ENCODE assay signal across 9 mouse cellular contexts in the genomic region with DNA sequence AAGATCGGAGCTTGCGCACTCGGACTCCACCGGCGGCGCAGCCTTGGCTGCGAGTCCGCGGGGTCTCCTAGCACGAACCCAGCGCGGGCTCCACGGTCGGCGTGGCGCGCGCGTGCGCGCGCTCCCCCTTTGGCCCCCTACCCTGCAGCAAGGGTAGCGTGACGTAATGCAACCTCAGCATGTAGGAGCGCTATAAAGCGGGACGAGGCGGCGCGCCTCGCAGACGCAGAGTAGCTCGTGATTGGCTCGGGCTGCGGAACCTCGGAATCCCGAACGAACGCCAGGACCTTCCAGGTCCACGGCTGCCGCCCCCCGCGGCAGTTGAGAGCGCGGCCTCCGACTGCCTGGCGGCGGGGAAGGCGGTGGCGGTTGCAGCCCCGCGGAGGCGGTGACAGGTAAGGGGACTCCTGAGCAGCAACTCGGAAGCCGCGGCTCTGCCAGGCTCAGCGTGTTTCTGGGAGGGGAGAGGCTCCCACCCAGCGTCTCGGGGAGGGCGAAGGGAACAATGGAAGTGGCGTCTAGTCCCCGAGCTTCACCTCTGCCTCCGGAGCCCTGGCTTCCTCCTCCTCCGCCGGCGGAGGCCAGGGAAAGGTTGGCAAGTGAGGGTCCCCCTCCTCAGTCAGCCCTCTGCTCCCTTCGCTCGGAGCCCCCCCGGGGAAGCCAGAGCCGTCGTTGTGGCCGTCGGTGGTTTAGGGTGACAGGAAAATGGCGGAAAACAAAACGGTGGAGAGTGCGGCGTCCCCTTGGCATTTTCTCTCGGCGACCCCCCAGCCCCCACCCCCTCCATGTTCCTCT. TPM values are rescaled to one million over a fixed set of nuclear protein-coding genes. Genes with fewer than 3 reads are reported as not detected.
DNase-seq lines count a peak whose midpoint lies in the region; ATAC-seq and TF ChIP-seq lines count a peak whose summit lies in the region.
"Had no signal": no experiment of that assay in that cellular context is flagged by ENCODE, and none has a peak within 500 bp of the region (broad histone marks: within the 10 kb centered on the region; RNA-seq: fewer than 3 reads in every experiment).

A gene (plus strand): TSS at position 16 of the 795 bp plus-strand sequence.

- H3K27me3 ChIP-seq in embryonic facial prominence, embryonic 14.5 days (replicated peaks; ENCODE audit: control insufficient read depth, insufficient read depth, low read length), result no peaks in the 10 kb centered on the region
- H3K27me3 ChIP-seq in heart, postnatal 0 days (ENCODE audit: control insufficient read depth, insufficient read depth, low read length), result no peaks in the 10 kb centered on the region
- peaks cover 11% of the 10 kb centered on the region for H3K27me3 ChIP-seq in liver, embryonic 14.5 days (ENCODE audit: control insufficient read depth, insufficient read depth, low read length)
- no peaks in the 10 kb centered on the region for H3K27me3 ChIP-seq in neural tube, embryonic 15.5 days (replicated peaks)

- no peaks in the 10 kb centered on the region for H3K9me3 ChIP-seq in embryonic facial prominence, embryonic 14.5 days (ENCODE audit: control insufficient read depth, low read length)
- no peaks in the 10 kb centered on the region for H3K9me3 ChIP-seq in heart, postnatal 0 days (replicated peaks; ENCODE audit: control insufficient read depth, low read length)
- no peaks in the 10 kb centered on the region for H3K9me3 ChIP-seq in liver, embryonic 14.5 days (ENCODE audit: control insufficient read depth, low read length)
- no peaks in the 10 kb centered on the region for H3K9me3 ChIP-seq in neural tube, embryonic 15.5 days (replicated peaks)

- peak; percentile 10 for DNase-seq in gastrocnemius, postnatal 14 days
- DNase-seq in gastrocnemius, postnatal 25 days, result no peak
- peak; percentile 95 for DNase-seq in embryonic facial prominence, embryonic 14.5 days (ENCODE audit: low spot score)
- peak; percentile 64 for DNase-seq in heart, postnatal 0 days (ENCODE audit: low spot score)
- peak; percentile 30 to 65 for DNase-seq in kidney, postnatal 25 days
- DNase-seq in liver, embryonic 14.5 days (ENCODE audit: low read depth in 3 of 3, low spot score in 3 of 3), result peak in 2 of 3 experiments; percentile 3 to 6
- DNase-seq in thymus, postnatal 4 days, result peak; percentile 66

- H3K9ac ChIP-seq in embryonic facial prominence, embryonic 14.5 days (ENCODE audit: low read depth, low read length), result peak within 1 kb of the TSS; percentile 75
- H3K9ac ChIP-seq in heart, postnatal 0 days (replicated peaks; ENCODE audit: low read depth, low read length), result peak within 1 kb of the TSS; percentile 69
- no peak within 1 kb of the TSS for H3K9ac ChIP-seq in liver, embryonic 14.5 days (replicated peaks)
- H3K9ac ChIP-seq in neural tube, embryonic 15.5 days (replicated peaks), result peak within 1 kb of the TSS; percentile 68

- WGBS in embryonic facial prominence, embryonic 14.5 days, result 20% methylated on average over 18 of the region's 79 CpGs
- 18% methylated on average over 61 of the region's 79 CpGs for WGBS in heart, postnatal 0 days
- WGBS in liver, embryonic 14.5 days (ENCODE audit: insufficient replicate concordance), result 14% methylated on average over 76 of the region's 79 CpGs
- 21% methylated on average over 68 of the region's 79 CpGs for WGBS in neural tube, embryonic 15.5 days

- intact Hi-C loops in gastrocnemius, postnatal 14 days (cut with DNase I; ENCODE audit: low total_unique reads), result no loop called here

- H3K27ac ChIP-seq in embryonic facial prominence, embryonic 14.5 days (replicated peaks; ENCODE audit: low read depth, low read length), result peak within 1 kb of the TSS; percentile 75
- H3K27ac ChIP-seq in heart, postnatal 0 days (ENCODE audit: low read depth), result peak within 1 kb of the TSS; percentile 55
- no peak within 1 kb of the TSS for H3K27ac ChIP-seq in liver, embryonic 14.5 days
- H3K27ac ChIP-seq in neural tube, embryonic 15.5 days (replicated peaks), result peak within 1 kb of the TSS; percentile 87

- no peaks in the 10 kb centered on the region for H3K36me3 ChIP-seq in embryonic facial prominence, embryonic 14.5 days (ENCODE audit: control insufficient read depth, insufficient read depth, low read length)
- no peaks in the 10 kb centered on the region for H3K36me3 ChIP-seq in heart, postnatal 0 days (replicated peaks; ENCODE audit: control insufficient read depth, insufficient read depth, low read length)
- no peaks in the 10 kb centered on the region for H3K36me3 ChIP-seq in liver, embryonic 14.5 days (replicated peaks; ENCODE audit: control insufficient read depth, insufficient read depth, low read depth)
- no peaks in the 10 kb centered on the region for H3K36me3 ChIP-seq in neural tube, embryonic 15.5 days

- no peak for TF ChIP-seq CTCF in heart, postnatal 0 days (IDR thresholded peaks at IDR 0.05; ENCODE audit: low read depth)
- TF ChIP-seq CTCF in liver, embryonic 14.5 days (IDR thresholded peaks at IDR 0.05; ENCODE audit: low read depth), result no peak

- H3K4me3 ChIP-seq in embryonic facial prominence, embryonic 14.5 days (ENCODE audit: low read depth, low read length), result peak within 1 kb of the TSS; percentile 60
- H3K4me3 ChIP-seq in heart, postnatal 0 days (ENCODE audit: low read depth, low read length), result peak within 1 kb of the TSS; percentile 69
- peak within 1 kb of the TSS; percentile 49 to 50 for H3K4me3 ChIP-seq in liver, embryonic 14.5 days (ENCODE audit: insufficient read depth in 1 of 2, low read depth in 2 of 2, low read length in 2 of 2)
- peak within 1 kb of the TSS; percentile 61 for H3K4me3 ChIP-seq in neural tube, embryonic 15.5 days (replicated peaks)

- TF ChIP-seq EP300 in heart, postnatal 0 days (IDR thresholded peaks at IDR 0.05; ENCODE audit: low read depth), result no peak
- no peak for TF ChIP-seq EP300 in liver, embryonic 14.5 days (IDR thresholded peaks at IDR 0.05; ENCODE audit: low read depth)

- H3K4me2 ChIP-seq in embryonic facial prominence, embryonic 14.5 days (ENCODE audit: low read depth, low read length), result peak within 1 kb of the TSS; percentile 52
- H3K4me2 ChIP-seq in heart, postnatal 0 days (ENCODE audit: low read depth, low read length), result peak within 1 kb of the TSS; percentile 64
- H3K4me2 ChIP-seq in liver, embryonic 14.5 days (ENCODE audit: low read depth), result peak within 1 kb of the TSS; percentile 53
- peak within 1 kb of the TSS; percentile 50 for H3K4me2 ChIP-seq in neural tube, embryonic 15.5 days

- H3K4me1 ChIP-seq in embryonic facial prominence, embryonic 14.5 days (ENCODE audit: control insufficient read depth, insufficient read depth, low read length), result no peaks in the 10 kb centered on the region
- no peaks in the 10 kb centered on the region for H3K4me1 ChIP-seq in heart, postnatal 0 days (ENCODE audit: control insufficient read depth, insufficient read depth)
- no peaks in the 10 kb centered on the region for H3K4me1 ChIP-seq in liver, embryonic 14.5 days (replicated peaks; ENCODE audit: control insufficient read depth in 2 of 2, insufficient read depth in 2 of 2, low read length in 1 of 2)
- H3K4me1 ChIP-seq in neural tube, embryonic 15.5 days, result no peaks in the 10 kb centered on the region

- ATAC-seq in embryonic facial prominence, embryonic 14.5 days (ENCODE audit: low read depth), result peak; percentile 98
- peak; percentile 91 for ATAC-seq in heart, postnatal 0 days (ENCODE audit: insufficient read depth, low read depth)
- peak; percentile 53 for ATAC-seq in liver, embryonic 14.5 days (ENCODE audit: insufficient read depth)
- ATAC-seq in neural tube, embryonic 15.5 days (ENCODE audit: low FRiP score), result peak; percentile 98

RNA-seq across cellular contexts. Expression of the gene that starts here (rescaled TPM):
- total RNA-seq in gastrocnemius, postnatal 14 days (2021), result under 1 TPM; 0.55 to 0.59 TPM
- total RNA-seq in gastrocnemius, postnatal 25 days (2021), result under 1 TPM; 0.15 to 0.21 TPM
- 12.6 and 14.3 TPM in 2 replicates for polyA plus RNA-seq in embryonic facial prominence, embryonic 14.5 days (2014; fragmentation: Nextera tagmentation; extraction: Ambion mirVana)
- total RNA-seq in heart, postnatal 0 days (2014; rRNA removed; ENCODE audit: low replicate concordance), result 0.61 and 3.5 TPM in 2 replicates
- polyA plus RNA-seq in heart, postnatal 0 days (2015; fragmentation: Nextera tagmentation; extraction: Ambion mirVana), result 1.9 and 2.7 TPM in 2 replicates
- polyA plus RNA-seq in liver, embryonic 14.5 days (2012; rRNA removed), result 0.25 and 0.51 TPM in 2 replicates
- 0.48 and 0.70 TPM in 2 replicates for polyA plus RNA-seq in liver, embryonic 14.5 days (2014; fragmentation: Nextera tagmentation; extraction: Ambion mirVana)
- 30.2 and 34.8 TPM in 2 replicates for polyA plus RNA-seq in neural tube, embryonic 15.5 days (2015; fragmentation: Nextera tagmentation; extraction: Ambion mirVana)
- total RNA-seq: neutrophil, adult 5-6 weeks had no signal

Comparison
In these comparisons a context has a peak if more than half of its experiments do, and no peak if none do; other contexts are left out.
1. Peak in DNase-seq in gastrocnemius, postnatal 14 days; RNA of the gene not detected or under 1 TPM.
2. Peak in DNase-seq, ATAC-seq, H3K4me3 ChIP-seq and H3K4me2 ChIP-seq in liver, embryonic 14.5 days; RNA of the gene not detected or under 1 TPM.